Mouse (Mus musculus) left cerebral cortex, adult 9 months (tissue): ENCODE results near the gene Lrrc8b.

Source experiments
- DNase-seq, 2 experiments: peaks; one replicate each; pipeline ENCODE4 v3.0.0; 2022; ENCODE audit warnings: low spot score in 2 of 2

Gene Lrrc8b

DNA sequence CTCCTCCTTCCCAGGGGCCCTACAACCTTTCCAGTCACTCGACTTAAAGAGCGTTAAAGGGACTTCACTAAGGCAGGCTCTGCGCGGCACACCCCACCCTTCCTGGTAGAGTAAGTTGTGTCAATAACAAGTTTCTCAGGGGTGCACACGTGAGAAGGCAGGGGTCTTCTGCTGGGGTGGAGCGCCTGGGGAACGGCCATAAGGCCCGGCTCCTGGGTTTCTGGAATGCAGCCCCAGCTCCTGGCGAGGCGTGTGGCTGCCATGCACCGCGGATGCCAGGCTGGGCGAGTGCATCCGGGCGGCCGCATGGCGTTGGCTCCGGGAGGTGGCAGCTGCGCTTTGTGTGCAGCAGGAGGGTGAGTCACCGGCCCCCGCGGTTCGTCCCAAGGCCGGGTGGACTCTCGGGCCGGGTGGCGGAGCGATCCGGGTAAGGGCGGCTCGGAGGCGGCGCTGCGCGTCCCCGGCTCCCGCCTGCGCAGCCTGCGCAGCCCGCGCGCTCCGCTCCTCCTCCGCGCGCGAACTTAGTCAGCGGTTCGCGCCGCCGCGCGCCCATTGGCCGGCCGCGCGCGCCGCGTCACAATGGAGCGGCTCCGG, at the start of gene Lrrc8b:
Lrrc8b (plus strand) TSS at position 578 of the 594 bp plus-strand sequence.
- peak; percentile 51 to 83 for DNase-seq

DNA sequence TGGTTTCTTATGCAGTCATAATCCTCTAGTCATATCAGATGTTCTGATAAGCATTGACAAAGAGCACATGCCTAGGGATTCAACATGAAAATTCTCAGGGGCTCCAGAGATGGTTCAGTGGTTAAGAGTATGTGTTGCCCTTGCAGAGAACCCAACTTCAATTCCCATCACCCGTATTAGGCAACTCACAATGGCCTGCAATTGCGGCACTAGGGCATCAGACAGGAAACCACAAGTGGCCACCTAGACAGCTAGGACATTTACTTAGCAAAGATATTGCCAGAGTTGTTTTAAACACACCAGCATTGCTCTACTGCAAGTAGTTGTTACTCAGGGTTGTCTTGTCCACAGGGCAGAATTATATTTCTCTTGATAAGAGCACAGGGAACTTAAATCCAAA, 34.1 kb upstream of the Lrrc8b start:
- no peak for DNase-seq

GRCm38 (mm10) chr5:105390346-105390745, 25.2 kb upstream of the Lrrc8b start:
- no peak for DNase-seq

DNA sequence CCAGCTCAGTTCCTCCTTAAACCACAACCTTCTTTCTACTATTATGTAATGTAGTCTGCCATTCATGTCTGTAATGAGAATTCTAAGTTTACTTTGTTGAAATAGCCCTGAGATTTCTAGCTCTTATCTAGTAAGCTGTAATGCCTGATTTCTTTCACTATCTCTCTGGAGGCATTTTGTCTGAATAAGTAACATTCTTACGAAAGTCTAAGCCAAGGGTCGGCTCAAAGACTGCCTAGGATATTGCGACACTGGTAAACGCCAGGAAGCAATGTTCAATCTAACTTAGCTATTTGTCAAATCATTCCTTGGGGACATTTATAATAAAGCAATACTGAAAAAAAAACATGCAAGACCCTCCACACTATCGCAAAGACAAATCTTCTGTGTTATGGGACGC, 21.8 kb upstream of the Lrrc8b start:
- no peak for DNase-seq

GRCm38 (mm10) chr5:105395188-105395587, 20.4 kb upstream of the Lrrc8b start:
- no peak for DNase-seq

GRCm38 (mm10) chr5:105398966-105399365, 16.6 kb upstream of the Lrrc8b start:
- no peak for DNase-seq

DNA sequence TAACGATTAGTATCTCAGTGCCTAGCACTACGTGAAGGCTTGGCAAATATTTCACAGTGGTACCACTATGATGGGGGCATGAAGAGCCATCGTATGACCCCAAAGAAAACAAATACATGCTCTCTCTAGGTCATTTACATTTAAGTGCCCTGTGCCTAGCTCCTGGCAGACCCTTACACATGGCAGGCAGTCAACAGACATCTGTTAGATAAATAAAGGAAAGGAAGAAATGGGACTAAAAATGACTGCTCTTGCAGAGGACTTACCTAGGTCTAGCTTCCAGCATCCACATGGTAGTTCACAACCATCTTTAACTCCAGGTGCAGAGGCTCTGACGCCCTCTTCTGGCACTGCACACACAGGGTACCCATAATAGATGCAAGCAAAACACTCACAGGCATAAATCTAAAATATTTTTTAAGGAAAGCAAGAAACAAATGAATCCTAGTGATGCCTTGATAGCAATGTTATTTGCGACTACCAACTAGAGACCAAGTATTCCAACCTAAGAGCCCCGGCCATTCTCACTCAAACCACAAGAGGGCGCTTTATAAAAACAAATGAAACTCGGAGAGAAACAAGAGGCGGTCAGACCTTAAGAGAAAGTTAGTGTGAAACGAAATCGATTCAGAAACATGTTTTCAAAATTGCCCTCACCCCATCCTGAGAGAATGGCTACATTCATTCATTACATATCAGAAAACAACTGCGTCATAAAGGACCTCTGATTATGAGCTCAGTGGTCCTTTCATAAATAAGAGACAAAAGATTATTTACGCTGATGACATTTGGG, 15.7 kb upstream of the Lrrc8b start:
- peak in 1 of 2 experiments; percentile 93 for DNase-seq

DNA sequence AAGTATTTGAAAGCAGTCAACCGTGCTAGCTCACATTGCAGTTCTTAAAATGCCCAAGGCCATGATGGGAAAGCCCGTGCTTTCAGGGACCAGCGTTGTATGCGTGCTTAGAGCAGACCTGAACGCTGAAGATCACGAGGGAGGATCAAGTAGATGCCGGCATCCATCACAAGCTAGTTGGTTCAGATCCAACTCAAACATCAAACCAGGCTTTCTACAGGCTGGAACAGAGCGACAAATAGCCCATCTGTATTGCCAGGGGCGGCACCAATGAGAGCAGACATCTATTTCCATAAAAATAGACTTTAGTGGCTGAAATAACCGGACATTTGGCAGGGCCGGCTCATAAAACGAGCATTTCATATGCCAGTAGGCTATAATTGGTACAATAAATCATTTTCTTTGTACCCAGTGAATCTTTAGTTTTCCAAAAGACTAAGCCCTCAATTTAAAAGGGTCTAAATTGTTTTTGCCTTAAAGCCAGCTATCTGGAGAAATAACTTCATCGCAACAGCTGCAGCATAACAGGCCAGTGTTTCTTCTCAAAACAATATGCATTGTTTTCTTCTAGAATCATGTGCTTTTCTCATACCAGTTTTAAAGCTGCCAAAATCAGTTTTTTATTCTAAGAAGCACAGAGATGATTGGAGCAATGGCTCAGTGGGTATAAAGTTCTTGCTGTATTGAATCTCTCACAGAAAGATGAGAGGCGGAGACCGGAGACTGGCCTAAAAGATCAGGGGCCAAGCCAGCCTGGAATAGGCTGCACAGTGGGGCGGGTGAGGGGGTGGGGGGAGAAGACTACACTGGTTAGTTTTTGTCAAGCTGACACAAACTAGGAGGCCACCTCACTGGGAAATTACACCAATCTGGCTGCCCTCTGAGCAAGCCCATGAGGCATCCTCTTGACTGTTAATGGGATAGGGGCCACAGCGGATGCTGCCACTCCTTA, 14.9 kb upstream of the Lrrc8b start:
- peak in 1 of 2 experiments; percentile 64 for DNase-seq

GRCm38 (mm10) chr5:105401536-105401935, 14.0 kb upstream of the Lrrc8b start:
- DNase-seq = no peak

GRCm38 (mm10) chr5:105404961-105405360, 10.6 kb upstream of the Lrrc8b start:
- peak in 1 of 2 experiments; percentile 92 for DNase-seq

GRCm38 (mm10) chr5:105407661-105408060, 7.9 kb upstream of the Lrrc8b start:
- DNase-seq = no peak

GRCm38 (mm10) chr5:105409092-105409491, 6.5 kb upstream of the Lrrc8b start:
- DNase-seq = no peak

- DNase-seq = no peak
Measured at GRCm38 (mm10) chr5:105410521-105411293, 4.9 kb upstream of the Lrrc8b start.

DNA sequence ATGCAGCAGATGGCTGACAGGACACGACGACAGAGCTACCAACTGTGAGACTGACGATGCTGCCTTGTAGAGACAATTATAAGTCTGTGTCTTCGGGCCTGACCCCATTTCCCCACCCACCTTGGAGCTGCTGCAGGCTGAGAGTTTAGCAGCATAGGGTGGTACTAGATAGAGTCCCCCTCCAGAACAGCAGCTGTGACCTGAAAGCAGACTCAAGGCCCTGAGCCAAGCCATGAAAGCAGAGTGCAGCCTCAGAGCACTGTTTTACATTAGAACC, 4.3 kb upstream of the Lrrc8b start:
- DNase-seq = no peak

- DNase-seq = no peak
Measured at GRCm38 (mm10) chr5:105411768-105412167, 3.8 kb upstream of the Lrrc8b start.

GRCm38 (mm10) chr5:105412634-105413033, 2.9 kb upstream of the Lrrc8b start:
- no peak for DNase-seq

DNA sequence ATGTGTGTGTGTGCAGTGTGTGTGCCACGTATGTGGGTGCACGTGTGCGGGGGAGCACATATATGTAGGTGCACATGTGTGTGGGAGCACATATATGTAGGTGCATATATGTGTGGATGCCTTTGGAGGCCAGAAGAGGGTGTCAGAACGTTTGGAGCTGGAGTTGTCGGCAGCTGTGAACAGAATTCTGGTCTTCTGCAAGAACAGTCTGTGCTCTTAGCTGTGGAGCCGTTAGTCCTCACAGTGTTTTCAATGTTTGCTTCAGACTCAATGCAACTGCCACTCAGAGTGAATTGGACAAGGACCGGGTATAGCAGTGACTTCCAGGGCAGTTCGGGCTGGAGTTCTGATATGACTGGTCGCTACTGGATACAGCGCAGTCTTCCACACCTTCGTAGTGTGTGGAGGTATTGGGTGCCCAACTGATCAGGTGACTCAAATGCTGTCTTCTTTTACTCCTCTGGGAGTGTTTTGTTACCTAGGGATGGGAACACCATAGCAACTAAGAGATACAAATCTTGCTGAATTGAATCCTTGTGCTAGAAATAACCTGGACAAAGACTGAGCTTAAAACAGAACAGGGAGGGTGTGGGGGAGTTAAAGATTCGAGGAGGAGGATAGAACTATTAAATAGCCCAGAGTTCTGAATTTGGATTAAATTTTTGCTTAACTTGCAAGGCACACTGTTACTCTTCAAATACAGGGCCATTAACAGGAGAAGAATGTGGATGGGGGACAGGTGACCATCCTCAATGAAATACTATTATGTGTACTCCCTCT, 1.0 kb upstream of the Lrrc8b start:
- DNase-seq = no peak

- DNase-seq = no peak
Measured at GRCm38 (mm10) chr5:105415951-105416675, 538 bp downstream of the Lrrc8b start.

GRCm38 (mm10) chr5:105417217-105417616, 1.6 kb downstream of the Lrrc8b start:
- no peak for DNase-seq

DNA sequence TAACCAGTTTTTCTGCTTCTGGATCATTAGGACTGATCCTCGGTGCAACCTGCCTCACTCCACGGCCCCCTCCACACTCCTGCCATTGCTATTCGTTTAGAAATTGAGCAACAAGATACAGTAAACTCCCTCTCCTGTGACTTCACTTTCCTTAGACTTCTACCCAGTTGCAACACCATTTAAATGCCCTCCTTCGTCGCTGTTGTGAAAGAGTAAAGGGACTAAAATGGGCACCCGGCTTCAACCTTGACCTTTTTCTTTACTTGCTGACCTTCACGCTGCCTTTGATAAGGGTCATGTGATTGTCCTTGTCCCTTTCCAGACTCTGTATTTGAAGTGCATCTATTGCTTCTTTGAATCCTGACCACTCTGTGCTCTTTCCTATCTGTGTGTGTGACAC, 2.8 kb downstream of the Lrrc8b start:
- no peak for DNase-seq
